Mouse (Mus musculus) ES-E14 (cell line): Measurements from ENCODE around the gene Phldb1.

Source experiments
- HCFC1 ChIP-seq: IDR thresholded peaks from 2 replicates; pipeline ENCODE4 v1.6.1; 2012; ENCODE audit warnings: low read length, inconsistent platforms, borderline replicate concordance; ENCODE audit not compliant: insufficient read depth
- MAFK ChIP-seq: IDR thresholded peaks from 2 replicates; pipeline ENCODE4 v1.6.1; 2014; ENCODE audit warnings: mild to moderate bottlenecking, low read depth, low read length, inconsistent platforms; ENCODE audit not compliant: insufficient read depth
- ZC3H11A ChIP-seq: IDR thresholded peaks from 2 replicates; pipeline ENCODE4 v1.6.1; 2012; ENCODE audit warnings: low read depth, mild to moderate bottlenecking, inconsistent platforms, low read length, borderline replicate concordance

DNA sequence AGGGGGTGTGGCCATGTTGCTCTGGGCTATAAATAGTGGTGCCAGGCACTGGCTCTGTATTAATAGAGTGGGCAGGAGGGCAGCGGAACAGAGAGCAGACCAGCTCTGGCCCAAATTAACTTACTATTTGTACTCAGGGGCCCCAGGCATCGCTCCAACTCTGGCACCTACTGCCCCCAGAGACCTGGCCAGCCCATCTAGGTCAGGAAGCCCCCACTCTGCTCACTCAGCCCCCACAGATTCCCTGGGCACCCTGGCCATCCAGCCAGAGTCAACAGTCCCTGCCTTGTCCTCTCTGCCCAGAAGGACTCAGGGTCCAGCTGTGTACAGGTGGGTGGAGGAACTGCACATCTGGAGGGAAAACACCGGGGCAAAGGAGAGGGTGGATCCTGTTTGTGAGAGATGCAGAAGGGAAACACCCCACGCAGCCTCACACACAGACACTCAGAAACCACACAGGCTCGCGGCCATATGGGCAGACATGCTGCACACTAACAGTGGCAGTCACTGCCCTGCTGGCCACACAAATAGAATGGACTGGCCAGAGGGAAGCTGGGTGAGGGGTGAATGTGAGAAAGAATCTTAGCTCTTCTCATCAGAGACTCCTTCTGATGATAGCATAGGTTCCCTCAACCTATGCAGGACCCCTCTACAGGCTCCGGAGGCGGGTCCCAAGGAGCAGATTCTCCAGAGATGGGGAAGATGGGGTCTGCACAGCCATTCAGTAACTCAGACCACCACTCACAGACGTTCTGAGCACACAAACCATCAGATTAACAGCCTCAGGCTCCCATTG, 14.4 kb downstream of the Phldb1 start:
- TF ChIP-seq MAFK, result no peak
- no peak for TF ChIP-seq ZC3H11A
- TF ChIP-seq HCFC1, result no peak
